Mouse (Mus musculus) layer of hippocampus, postnatal 10 days (tissue): Measurements from ENCODE around the gene Rab1b. TPM values are rescaled to one million over a fixed set of nuclear protein-coding genes. Genes with fewer than 3 reads are reported as not detected.

Experiments
- DNase-seq, 2 experiments: peaks; one replicate each; pipeline ENCODE4 v3.0.0; 2021; ENCODE audit warnings: low spot score in 2 of 2
- total RNA-seq, 2 experiments: library from RNA; stranded (reverse); gene quantifications; 2 replicates each; pipeline ENCODE4 v1.2.3; 2021

Gene Rab1b
- total RNA-seq, 2 experiments from 2014 or later, result 163 to 166 TPM

DNA sequence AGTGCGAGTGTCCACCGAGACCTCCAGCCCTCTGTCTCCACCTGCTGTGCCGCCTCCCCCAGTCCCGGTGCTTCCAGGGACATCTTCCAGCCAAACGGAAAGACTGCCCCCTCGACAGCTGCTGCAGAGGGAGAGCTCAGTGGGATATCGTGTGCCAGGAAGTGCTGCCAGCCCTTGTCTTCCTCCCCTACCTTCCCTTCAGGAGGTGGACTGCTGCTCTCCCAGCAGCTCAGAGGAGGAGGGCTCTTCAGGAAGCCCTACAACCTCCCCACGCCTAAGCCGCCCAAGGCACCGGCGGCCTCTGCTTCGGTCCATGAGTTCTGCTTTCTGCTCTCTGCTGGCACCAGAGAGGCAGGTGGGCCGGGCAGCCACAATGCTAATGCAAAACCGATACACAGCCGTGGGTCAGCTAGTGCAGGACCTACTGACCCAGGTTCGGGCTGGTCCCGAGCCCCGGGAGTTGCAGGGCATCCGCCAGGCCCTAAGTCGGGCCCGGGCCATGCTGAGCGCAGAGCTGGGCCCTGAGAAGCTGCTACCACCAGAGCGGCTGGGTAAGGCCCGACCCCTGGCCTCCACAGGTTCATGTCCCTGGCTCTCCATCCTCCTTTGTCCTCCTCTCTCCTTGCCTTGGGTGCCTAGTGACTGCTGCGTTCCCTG lies 54.6 kb downstream of the Rab1b start:
- no peak for DNase-seq

DNA sequence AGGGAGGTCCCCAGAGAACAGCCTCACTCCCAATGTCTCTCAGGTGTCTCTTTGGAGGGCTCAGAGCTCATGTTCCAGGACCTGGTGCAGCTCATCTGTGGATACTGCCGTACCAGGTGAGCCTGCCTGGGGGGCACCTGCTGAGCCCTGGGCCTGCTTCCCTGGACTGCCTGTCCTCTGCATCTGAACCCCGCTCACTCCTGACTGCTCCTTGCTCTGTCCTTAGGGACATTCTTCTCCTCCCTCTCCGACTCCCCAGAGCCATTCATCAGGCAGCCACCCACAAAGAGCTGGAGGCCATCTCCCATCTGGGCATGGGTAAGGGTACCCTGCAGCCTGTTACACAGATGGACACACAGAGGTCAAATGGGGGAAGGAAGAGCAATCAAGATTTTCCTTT lies 55.4 kb downstream of the Rab1b start:
- no peak for DNase-seq

DNA sequence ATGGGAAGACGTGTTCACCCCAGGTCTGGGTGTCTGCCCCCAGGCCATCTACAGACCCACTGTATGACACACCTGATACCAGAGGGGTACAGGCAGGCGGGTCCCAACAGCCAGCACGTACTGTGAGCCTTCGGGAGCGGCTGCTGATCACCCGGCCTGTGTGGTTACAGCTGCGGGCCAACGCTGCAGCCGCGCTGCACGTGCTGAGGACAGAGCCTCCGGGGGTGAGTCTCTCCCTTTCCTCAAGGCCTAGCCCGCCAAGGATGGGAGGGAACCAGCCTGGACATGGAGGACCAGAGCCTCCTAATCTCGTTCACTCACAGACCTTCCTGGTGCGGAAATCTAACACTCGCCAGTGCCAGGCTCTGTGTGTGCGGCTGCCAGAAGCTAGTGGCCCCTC lies 55.8 kb downstream of the Rab1b start:
- DNase-seq, result no peak

DNA sequence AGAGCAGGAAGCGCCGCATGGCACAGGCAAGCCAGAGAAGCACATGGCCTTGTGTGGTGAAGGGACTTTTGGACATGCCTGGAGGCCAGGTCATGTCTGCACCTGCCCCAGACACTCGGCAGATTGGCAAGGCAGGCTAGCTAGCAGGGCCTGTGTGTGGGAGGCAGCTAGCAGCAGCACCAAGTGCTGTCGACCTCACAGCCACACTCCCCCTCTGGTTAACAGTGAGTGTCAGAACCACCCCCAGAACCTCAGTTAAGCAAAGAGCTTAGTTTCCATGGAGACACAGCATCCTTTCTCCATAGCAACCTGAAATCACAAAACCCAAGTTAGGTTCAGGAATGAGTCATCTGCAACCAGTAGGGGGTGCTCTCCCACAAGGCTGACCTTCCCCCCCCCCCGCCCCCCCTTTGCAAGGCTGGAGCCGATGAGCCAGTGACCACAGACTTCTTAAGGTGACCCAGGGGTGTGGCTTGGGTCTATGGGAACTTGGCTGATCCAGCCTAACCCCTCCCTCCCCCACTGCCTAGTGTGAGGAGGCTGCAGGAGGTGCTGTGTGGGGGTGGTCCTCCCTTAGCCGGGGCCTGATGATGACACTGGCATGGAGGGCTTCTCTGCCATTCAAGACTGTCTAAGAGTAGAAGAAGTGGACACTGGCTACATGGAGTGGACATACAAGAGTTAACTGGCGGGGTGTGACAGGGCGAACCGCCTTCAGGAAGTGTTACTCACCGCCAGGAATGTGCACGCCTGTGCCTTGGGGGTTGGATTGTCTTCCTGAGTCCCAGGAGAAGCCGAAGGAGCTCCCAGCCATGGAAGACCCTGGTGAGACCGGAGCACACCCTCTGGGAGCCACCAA lies 56.6 kb downstream of the Rab1b start, which contains the start of gene Rin1:
Gene Rin1, plus strand, starts transcription at position 435 of the 859 bp plus-strand sequence.
- DNase-seq, result peak in 1 of 2 experiments; percentile 53

DNA sequence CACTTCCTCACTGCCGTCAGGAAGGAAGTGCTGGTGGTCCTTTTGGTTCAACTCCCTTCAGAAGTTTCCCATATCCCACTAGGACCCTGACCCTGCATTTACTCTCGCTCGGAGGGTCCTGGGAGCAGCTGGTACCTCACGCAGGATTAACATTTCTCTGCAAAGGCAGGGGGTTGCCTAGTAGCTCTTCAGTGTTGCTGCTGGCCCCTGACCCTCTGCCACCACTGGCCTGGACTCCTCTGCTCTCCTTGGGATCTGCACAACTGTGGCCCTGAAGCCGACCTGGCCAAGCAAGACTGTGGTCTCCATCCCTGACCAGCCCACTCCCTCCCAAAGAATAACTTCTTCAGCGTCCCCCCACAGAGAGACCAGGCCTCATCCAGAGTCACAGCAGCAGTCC lies 57.5 kb downstream of the Rab1b start:
- no peak for DNase-seq

Other genes starting within 250 kb of the Rab1b start
- gene Actn3, start 229.2 kb downstream of the Rab1b start, total RNA-seq, result 1 to 10 TPM; 1.9 to 2.1 TPM
- gene Zdhhc24, start 228.4 kb downstream of the Rab1b start, total RNA-seq, result 10 to 100 TPM; 23.5 to 26.3 TPM
- 10 to 100 TPM; 31.3 to 34.8 TPM for gene Bbs1, start 200.4 kb downstream of the Rab1b start, total RNA-seq
- 10 to 100 TPM; 62.0 to 62.7 TPM for gene Dpp3, start 178.8 kb downstream of the Rab1b start, total RNA-seq
- gene Peli3, start 163.9 kb downstream of the Rab1b start, total RNA-seq, result 10 to 100 TPM; 18.0 to 18.4 TPM
- 10 to 100 TPM; 62.7 to 68.8 TPM for gene Mrpl11, start 144.9 kb downstream of the Rab1b start, total RNA-seq
- 1 to 10 TPM; 4.8 to 5.0 TPM for gene Npas4, start 116.8 kb downstream of the Rab1b start, total RNA-seq
- gene Slc29a2, start 83.2 kb downstream of the Rab1b start, total RNA-seq, result 10 to 100 TPM; 21.0 to 21.9 TPM
- 100 to 1,000 TPM; 125 to 126 TPM for gene B4gat1, start 68.2 kb downstream of the Rab1b start, total RNA-seq
- gene AC124502.3, start 68.2 kb downstream of the Rab1b start, total RNA-seq, result 1 to 10 TPM; 3.4 to 6.9 TPM
- 10 to 100 TPM in 1 of 2 experiments, 1 to 10 TPM in 1; 8.7 to 11.9 TPM for gene Brms1, start 65.7 kb downstream of the Rab1b start, total RNA-seq
- 10 to 100 TPM; 26.4 to 26.6 TPM for gene Rin1, start 56.6 kb downstream of the Rab1b start, total RNA-seq
- 10 to 100 TPM in 1 of 2 experiments, 1 to 10 TPM in 1; 9.9 to 10.2 TPM for gene Cd248, start 39.0 kb downstream of the Rab1b start, total RNA-seq
- 10 to 100 TPM; 96.6 to 98.0 TPM for gene Tmem151a, start 21.5 kb downstream of the Rab1b start, total RNA-seq
- 10 to 100 TPM; 24.7 to 29.9 TPM for gene Yif1a, start 18.5 kb downstream of the Rab1b start, total RNA-seq
- 100 to 1,000 TPM; 743 to 783 TPM for gene Cnih2, start 8.6 kb downstream of the Rab1b start, total RNA-seq
- 100 to 1,000 TPM; 170 to 176 TPM for gene Klc2, start 11.5 kb upstream of the Rab1b start, total RNA-seq
- gene Pacs1, start 166.0 kb upstream of the Rab1b start, total RNA-seq, result 10 to 100 TPM; 71.2 to 73.5 TPM
- gene Sf3b2, start 188.4 kb upstream of the Rab1b start, total RNA-seq, result 100 to 1,000 TPM; 197 to 198 TPM
- 100 to 1,000 TPM; 104 to 111 TPM for gene Gal3st3, start 191.3 kb upstream of the Rab1b start, total RNA-seq
- not detected for gene Catsper1, start 228.7 kb upstream of the Rab1b start, total RNA-seq
- gene Cst6, start 242.5 kb upstream of the Rab1b start, total RNA-seq, result 1 to 10 TPM; 5.4 to 7.4 TPM